Mouse (Mus musculus): ENCODE measurements around the gene Atp8b4. TPM values are rescaled to one million over a fixed set of nuclear protein-coding genes. Genes with fewer than 3 reads are reported as not detected.
A peak's percentile ranks its signal among the peaks of the same experiment; 100 is the strongest.
"Not testable (repeated sequence)": the region's sequence is repeated elsewhere in the genome, so short reads cannot be mapped to it uniquely, and the experiment has no call there.

Atp8b4 gene
- not detected for total RNA-seq (2021)
- long read RNA-seq, experiment 1, result 0 reads
- long read RNA-seq, experiment 2, result 0 reads

DNA sequence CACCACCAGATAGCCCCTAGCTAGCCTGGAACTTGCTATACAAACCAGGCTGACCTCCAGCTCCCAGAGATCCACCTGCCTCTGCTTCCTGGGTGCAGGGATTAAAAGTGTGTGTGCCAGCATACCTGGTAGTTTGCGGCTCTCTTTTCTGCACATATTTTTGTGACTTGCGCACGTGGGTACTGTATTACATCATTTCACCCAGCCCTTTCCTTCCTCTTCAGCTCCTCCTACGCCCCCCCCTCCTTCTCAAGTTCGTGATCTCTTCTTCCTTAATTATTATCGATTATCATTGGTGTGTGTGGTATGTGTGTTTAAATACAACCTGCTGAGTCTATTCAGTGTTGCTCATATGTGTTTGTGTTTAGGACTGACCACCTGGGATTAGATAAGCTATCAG lies at the start of gene Atp8b4:
TSS of gene Atp8b4 (minus strand) at position 154 of the 400 bp plus-strand sequence.
- H3K4me3 ChIP-seq, result no peak within 1 kb of the TSS
- no peak for TF ChIP-seq CTCF (conservative IDR thresholded peaks at IDR 0.05)
- DNase-seq (ENCODE audit: low spot score in 2 of 2), result no peak
- no peak within 1 kb of the TSS for H3K27ac ChIP-seq

DNA sequence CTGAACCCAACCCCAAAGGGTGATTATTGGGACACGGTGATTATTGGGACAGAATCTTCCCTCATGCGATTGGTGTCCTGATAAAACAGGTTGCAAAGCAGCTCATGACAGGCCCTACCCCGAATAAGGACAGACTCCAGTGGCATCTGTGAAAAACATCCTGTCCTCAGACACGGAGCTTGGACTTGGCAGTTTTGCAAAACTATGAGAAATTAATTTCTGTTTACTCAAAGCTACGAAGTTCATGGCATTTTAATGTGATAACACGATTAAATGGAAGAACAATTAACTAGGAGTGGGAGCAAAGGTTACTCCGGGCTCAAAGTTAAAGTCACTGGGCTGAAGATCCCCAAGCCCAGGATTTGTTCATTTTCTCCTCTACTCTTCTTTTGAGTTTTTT lies 49.2 kb upstream of the Atp8b4 start:
- Histone ChIP-seq H3K27ac (no peak overlapping the region), H3K4me3 (no peak overlapping the region)
- no peak for TF ChIP-seq CTCF (conservative IDR thresholded peaks at IDR 0.05)
- no peak for DNase-seq (ENCODE audit: low spot score in 2 of 2)

DNA sequence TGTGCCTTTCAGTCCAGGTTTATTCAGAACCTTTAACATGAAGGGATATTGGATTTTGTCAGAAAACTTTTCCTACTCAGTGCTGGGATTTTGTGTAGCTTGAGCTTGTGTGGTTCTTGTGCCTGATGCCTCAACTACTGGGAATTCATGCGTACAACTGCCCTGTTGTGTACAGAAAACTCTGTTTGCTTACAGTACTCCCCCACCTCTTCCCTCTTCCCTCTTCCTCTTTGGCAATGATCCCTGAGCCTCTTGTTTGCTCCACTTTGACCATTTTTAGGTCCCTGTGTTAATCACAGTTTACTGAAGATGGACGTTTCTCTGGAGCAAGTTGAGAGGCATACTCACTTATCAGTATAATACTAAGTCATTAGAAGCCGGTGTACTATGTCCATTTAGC lies 45.9 kb upstream of the Atp8b4 start:
- Histone ChIP-seq H3K4me3 (no peak overlapping the region), H3K27ac (no peak overlapping the region)
- no peak for TF ChIP-seq CTCF (conservative IDR thresholded peaks at IDR 0.05)
- no peak for DNase-seq (ENCODE audit: low spot score in 2 of 2)

DNA sequence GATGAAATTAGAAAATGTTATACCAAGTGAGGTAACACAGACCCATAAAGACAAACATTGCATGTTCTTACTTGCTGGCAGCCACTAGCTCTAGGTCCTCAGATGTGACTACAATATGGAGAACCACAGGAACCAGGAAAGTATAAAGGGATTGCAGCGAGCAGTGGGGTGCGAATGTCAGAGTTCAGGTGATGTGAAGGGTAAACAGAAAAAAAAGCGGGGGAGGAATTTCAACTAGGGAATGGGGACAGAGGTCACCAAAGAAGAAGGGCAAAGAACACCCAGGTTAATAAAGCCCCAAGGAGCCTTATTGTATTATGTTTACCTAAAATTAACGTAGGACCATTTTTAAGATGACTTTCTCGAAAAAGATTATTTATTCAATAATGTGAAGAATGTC lies 44.8 kb upstream of the Atp8b4 start:
- Histone ChIP-seq H3K4me3 (no peak overlapping the region), H3K27ac (no peak overlapping the region)
- TF ChIP-seq CTCF (conservative IDR thresholded peaks at IDR 0.05), result no peak
- DNase-seq (ENCODE audit: low spot score in 2 of 2), result no peak

DNA sequence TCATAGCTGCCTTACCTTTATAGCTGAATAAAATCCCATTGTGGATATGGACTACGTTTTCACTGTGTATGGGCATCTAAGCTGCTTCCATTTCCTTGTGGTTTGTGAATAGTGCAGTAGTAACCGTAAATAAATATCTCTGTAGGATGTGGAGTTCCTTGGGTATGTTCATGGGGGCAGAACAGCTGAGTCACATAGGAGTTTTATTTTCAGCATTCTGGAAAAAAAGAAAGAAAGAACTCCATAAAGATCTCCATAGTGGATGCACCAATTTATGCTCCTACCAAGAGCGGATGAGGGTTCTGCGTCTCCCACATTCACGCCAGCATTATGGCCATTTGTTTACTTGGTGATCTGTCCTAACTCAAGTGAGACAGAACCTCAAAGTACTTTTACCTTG lies 41.7 kb upstream of the Atp8b4 start:
- DNase-seq (ENCODE audit: low spot score in 2 of 2), result no peak
- Histone ChIP-seq H3K4me3 (no peak overlapping the region), H3K27ac (no peak overlapping the region)
- no peak for TF ChIP-seq CTCF (conservative IDR thresholded peaks at IDR 0.05)

DNA sequence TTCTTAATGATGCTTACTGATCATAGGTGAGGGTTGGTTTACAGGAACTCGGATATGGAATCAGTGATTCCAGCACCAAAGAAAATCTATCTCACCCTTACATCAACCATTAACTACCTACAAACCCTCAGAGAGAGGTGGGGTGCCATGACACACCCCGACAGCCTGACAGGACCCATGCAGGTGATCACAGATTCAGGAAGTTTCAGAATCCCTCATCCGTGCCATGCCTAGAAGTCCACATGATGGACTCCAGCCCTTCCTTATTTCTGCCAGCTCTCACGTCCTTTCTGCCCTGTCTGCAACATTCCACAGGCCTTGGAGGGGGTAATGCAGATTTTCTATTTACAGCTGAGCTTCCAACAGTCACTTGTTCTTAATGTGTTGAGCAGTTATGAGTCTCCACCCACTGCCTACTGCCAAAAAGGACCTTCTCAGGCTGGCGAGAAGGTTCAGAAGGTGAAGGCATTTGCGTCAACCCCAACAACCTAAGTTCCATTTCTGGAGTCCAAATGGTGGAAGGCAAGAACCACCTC lies 40.0 kb upstream of the Atp8b4 start:
- DNase-seq (ENCODE audit: low spot score in 2 of 2), result no peak
- H3K27ac ChIP-seq, result no peak overlapping the region
- no peak for TF ChIP-seq CTCF (conservative IDR thresholded peaks at IDR 0.05)

DNA sequence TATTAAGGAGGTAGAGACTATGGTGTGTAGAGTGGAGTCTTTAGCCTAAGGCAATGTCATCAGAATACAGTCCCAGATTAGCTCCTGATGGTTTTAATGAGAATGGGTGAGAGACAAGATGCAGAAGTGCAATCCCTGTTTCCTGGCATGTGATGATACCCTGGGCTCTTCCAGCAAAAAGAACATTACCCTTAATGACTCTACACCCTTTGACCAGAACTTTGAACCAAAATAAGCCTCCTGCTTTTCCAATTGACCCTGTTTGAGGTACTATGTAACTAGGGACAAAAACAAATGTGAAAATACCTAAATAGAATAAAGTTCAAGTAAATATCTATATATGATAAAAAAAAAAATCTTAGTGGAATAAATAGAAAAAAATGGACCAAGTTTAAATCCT lies 37.2 kb upstream of the Atp8b4 start:
- DNase-seq (ENCODE audit: low spot score in 2 of 2), result no peak
- Histone ChIP-seq H3K4me3 (no peak overlapping the region), H3K27ac (no peak overlapping the region)
- TF ChIP-seq CTCF (conservative IDR thresholded peaks at IDR 0.05), result no peak

More for the DNA sequence above, 40.0 kb upstream of the Atp8b4 start:
- H3K4me3 ChIP-seq, result no peak overlapping the region

DNA sequence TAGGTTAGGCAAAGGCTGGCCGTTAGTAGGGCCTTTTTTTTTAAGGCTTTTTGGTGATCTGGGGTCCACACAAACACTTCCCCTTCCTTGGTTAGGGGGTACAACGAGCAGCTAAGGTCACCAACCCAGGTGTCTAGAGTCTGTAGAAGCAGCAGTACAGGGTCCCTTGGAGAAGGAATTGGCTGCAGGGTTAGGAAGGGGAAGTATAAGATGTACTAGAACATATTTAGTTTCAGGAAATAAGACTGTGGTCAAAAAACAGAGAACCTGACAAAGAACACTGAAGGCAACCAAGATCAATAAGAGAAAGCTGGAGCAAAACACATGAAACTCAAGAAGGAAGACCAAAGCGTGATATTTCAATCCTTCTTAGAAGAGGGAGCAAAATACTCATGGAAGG lies 30.1 kb upstream of the Atp8b4 start:
- Histone ChIP-seq H3K27ac (no peak overlapping the region), H3K4me3 (no peak overlapping the region)
- no peak for DNase-seq (ENCODE audit: low spot score in 2 of 2)
- TF ChIP-seq CTCF (conservative IDR thresholded peaks at IDR 0.05), result no peak

DNA sequence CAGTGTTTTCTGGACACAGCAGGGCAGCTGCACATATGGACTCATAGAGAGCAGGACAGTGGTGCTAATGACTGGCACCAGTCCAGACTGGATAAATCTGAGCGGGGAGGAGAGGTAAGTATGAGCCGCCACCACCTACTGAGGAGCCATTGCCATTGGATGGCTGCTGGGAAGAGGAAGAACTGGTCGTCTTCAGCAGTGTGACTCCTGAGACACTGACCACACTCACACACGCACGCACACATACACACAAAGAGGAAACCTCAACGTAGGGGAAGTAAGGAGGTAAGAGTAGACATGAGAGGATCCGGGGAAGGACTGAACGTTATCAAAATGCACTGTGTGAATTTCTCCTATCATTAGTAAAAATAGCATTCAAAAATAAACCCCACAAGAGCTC lies 27.0 kb upstream of the Atp8b4 start:
- TF ChIP-seq CTCF (conservative IDR thresholded peaks at IDR 0.05), result no peak
- no peak for DNase-seq (ENCODE audit: low spot score in 2 of 2)
- H3K4me3 ChIP-seq, result no peak overlapping the region
- H3K27ac ChIP-seq, result no peak overlapping the region

DNA sequence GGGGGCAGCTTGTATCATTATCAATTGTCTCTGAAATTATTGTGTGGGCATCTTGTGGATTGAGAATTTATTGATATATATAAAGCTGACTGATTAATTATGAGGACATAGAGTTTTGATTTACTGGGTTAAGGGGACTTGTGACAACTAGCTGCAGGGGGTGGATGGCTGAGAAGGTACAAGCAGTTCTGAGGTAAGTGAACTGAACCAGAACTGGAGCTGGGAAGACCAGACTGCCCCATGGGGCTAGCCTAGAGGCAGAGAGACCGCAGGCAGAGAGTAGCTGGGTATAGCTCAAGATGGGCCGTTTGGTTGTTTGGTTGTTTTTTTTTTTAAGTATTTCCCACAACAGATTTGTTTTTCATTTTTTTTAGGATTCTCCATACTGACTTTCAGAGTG lies 23.8 kb upstream of the Atp8b4 start:
- TF ChIP-seq CTCF (conservative IDR thresholded peaks at IDR 0.05), result no peak
- H3K4me3 ChIP-seq, result no peak overlapping the region
- no peak for DNase-seq (ENCODE audit: low spot score in 2 of 2)
- H3K27ac ChIP-seq, result no peak overlapping the region

DNA sequence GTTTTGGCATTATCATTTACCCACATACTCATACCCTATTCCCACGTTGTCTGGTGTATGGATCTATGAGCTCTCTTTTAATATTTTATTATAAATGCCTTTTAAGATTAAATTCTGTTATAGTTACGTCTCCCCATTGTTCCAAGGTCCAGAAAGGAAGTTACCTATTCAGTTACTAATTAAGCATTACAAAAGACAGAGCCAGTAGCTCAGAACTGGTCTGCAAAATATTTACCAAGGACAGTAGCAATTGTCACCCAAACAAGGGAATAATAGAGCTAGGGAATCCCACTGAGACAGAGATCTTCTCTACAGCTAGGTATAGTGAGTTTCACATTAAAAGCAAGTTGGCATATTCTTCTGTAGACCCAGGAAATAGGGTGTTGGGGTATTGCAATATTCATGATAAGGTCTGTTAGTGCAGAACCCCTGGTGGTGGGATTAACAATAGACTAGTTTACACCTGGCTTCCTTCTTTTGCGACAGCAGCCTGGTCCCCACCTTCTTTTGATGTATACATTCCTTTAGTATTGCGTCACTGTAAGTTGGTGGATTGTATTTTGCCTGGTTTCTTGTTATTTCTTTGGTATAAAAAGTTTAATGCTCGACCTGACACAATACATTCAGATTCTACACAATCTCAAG lies 22.7 kb upstream of the Atp8b4 start:
- DNase-seq (ENCODE audit: low spot score in 2 of 2); H3K4me3 ChIP-seq; H3K27ac ChIP-seq: not testable (repeated sequence)

DNA sequence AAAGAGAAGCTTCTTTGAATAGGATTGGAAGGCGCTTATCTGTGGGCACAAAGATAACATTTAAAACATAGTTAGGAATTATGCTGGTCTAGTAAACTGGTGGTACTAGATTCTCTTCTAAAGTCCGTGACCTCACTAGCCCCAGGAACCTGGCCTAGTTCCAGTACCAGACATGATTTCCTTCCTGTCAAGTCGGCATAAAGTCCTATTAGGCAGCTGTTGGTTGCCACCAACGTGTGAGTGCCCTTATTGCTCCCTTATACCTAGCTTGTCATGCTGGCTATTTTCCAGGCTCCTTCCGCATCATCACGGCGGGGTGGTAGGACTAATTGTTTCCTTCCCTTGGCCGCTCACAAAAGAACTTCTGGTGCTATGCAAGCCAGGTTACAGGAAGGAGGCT lies 21.6 kb upstream of the Atp8b4 start:
- no peak overlapping the region for H3K4me3 ChIP-seq
- no peak for DNase-seq (ENCODE audit: low spot score in 2 of 2)
- H3K27ac ChIP-seq, result no peak overlapping the region
- TF ChIP-seq CTCF (conservative IDR thresholded peaks at IDR 0.05), result no peak

DNA sequence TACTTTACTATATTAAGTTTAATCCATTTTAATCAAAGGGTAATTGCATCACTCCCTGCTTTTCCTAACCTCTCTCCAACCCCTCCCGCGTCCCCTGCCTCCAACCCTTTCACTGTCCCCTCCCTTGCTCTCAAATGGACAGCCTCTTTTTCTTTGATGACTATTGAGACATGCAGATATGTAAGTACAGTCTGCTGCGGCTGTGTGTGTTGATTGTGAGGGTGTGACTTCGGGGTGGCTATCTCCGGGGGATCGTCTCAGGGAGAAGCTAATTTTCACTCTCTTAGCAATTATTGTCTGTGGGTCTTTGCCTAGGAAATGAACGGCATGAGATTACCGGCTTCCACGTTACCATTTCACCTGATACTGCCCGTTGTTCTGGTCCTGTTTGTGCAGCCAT lies 21.0 kb upstream of the Atp8b4 start:
- Histone ChIP-seq H3K27ac (no peak overlapping the region), H3K4me3 (no peak overlapping the region)
- no peak for DNase-seq (ENCODE audit: low spot score in 2 of 2)
- TF ChIP-seq CTCF (conservative IDR thresholded peaks at IDR 0.05), result no peak

DNA sequence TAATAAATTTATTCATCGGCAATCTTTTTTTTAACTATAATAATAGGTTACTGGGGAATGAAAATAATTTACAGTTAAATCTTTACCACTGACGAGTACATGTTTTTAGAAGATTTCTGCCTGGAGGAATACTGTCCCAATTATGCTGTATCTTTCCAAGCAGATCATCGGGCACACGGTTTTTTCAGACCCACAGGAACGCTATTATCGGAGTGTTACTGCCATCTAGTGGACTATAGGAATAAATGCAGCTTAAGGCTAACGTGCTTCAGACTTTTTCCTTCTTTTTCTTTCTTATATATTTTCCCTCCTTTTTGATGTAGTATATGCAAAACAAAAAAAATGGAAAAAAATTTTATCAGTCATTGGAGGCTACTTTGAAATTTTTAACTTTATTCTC lies 20.4 kb upstream of the Atp8b4 start:
- TF ChIP-seq CTCF (conservative IDR thresholded peaks at IDR 0.05), result peak; percentile 87
- H3K4me3 ChIP-seq, result no peak overlapping the region
- peak; percentile 12 to 18 for DNase-seq (ENCODE audit: low spot score in 2 of 2)
- H3K27ac ChIP-seq, result no peak overlapping the region
